Mouse (Mus musculus) hindbrain, embryonic 11.5 days (tissue): ENCODE results near the gene Slc44a5. TPM values are rescaled to one million over a fixed set of nuclear protein-coding genes. Genes with fewer than 3 reads are reported as not detected.
"Not testable (repeated sequence)": the region's sequence is repeated elsewhere in the genome, so short reads cannot be mapped to it uniquely, and the experiment has no call there.

Experiments used
- ATAC-seq: fragments of 200-750 bp; cut with Nextera tagmentation; 2 replicates; pipeline ENCODE4 v1.8.0; 2017; ENCODE audit warnings: mild to moderate bottlenecking, moderate TSS enrichment, moderate library complexity; ENCODE audit not compliant: low FRiP score
- DNase-seq: peaks from one replicate; pipeline ENCODE4 v3.0.0-alpha.2; 2015; ENCODE audit warnings: low spot score
- H3K27ac ChIP-seq: fragments of 300-500 bp; sonication (generic); 2 replicates; pipeline ENCODE4 v1.5.1; 2014; ENCODE audit warnings: mild to moderate bottlenecking, low read depth, low read length
- H3K27me3 ChIP-seq: fragments of 300-500 bp; sonication (generic); 2 replicates; pipeline ENCODE4 v1.6.1; 2014; ENCODE audit warnings: mild to moderate bottlenecking, low read length, moderate library complexity, mixed read lengths; ENCODE audit not compliant: control insufficient read depth, insufficient read depth
- H3K36me3 ChIP-seq: fragments of 300-500 bp; sonication (generic); 2 replicates; pipeline ENCODE4 v1.6.1; 2014; ENCODE audit warnings: mild to moderate bottlenecking, low read length, moderate library complexity, mixed read lengths; ENCODE audit not compliant: control insufficient read depth, insufficient read depth
- H3K4me1 ChIP-seq: fragments of 300-500 bp; sonication (generic); replicated peaks from 2 replicates; pipeline ENCODE4 v1.6.1; 2014; ENCODE audit warnings: low read length, mixed read lengths; ENCODE audit not compliant: control insufficient read depth, insufficient read depth
- H3K4me2 ChIP-seq: fragments of 300-500 bp; sonication (generic); replicated peaks from 2 replicates; pipeline ENCODE4 v1.6.1; 2014; ENCODE audit warnings: mild to moderate bottlenecking, low read depth, low read length
- H3K4me3 ChIP-seq: fragments of 300-500 bp; sonication (generic); 2 replicates; pipeline ENCODE4 v1.5.1; 2014; ENCODE audit warnings: low read depth, low read length
- H3K9ac ChIP-seq: fragments of 300-500 bp; sonication (generic); 2 replicates; pipeline ENCODE4 v1.6.1; 2014; ENCODE audit warnings: low read depth, low read length
- H3K9me3 ChIP-seq: fragments of 300-500 bp; sonication (generic); 2 replicates; pipeline ENCODE4 v1.6.1; 2016; ENCODE audit warnings: low read length; ENCODE audit not compliant: control insufficient read depth
- WGBS: fragments of 180-500 bp; shearing (Covaris S2); extraction: QIAGEN DNeasy Blood & Tissue Kit; methylation state at CpG from one replicate; pipeline ENCODE4 v1.1.7; 2014; 5-methylcytosine and 5-hydroxymethylcytosine counted together
- polyA plus RNA-seq: library from polyadenylated mRNA; unstranded; fragments of >200 nt; fragmentation: Nextera tagmentation; extraction: Ambion mirVana; gene quantifications from 2 replicates; pipeline ENCODE4 v1.2.1, GENCODE M21; 2014

Gene Slc44a5
- polyA plus RNA-seq, 1 experiment from 2014 or later, result 6.2 TPM

DNA sequence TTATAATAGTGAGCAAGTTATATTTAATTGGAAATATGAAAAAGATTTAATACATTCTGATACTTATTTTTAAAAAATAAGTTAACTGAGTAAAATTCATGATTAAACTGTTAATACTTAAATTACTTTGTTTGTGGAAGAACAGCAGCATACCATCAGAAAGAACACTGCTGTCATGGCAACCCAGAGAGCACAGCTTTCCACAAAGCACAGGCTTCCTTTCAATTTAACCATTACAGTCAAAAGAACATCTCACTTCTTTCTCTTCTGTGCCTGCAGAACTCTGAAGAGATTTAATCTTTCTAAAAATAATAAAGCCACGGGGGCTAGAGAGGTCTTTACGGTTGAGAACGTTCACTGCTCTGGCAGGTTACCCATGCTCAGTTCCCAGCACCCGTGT lies 172.5 kb downstream of the Slc44a5 start:
- no peak overlapping the region for H3K27ac ChIP-seq
- H3K27me3 ChIP-seq, result no peaks in the 10 kb centered on the region
- no peak overlapping the region for H3K4me2 ChIP-seq
- no peak for ATAC-seq
- no peak overlapping the region for H3K9ac ChIP-seq
- no peaks in the 10 kb centered on the region for H3K4me1 ChIP-seq
- WGBS, result 69% methylated on average over 4 of the region's 4 CpGs
- no peak overlapping the region for H3K4me3 ChIP-seq
- DNase-seq, result no peak
- H3K9me3 ChIP-seq, result no peaks in the 10 kb centered on the region
- no peaks in the 10 kb centered on the region for H3K36me3 ChIP-seq

DNA sequence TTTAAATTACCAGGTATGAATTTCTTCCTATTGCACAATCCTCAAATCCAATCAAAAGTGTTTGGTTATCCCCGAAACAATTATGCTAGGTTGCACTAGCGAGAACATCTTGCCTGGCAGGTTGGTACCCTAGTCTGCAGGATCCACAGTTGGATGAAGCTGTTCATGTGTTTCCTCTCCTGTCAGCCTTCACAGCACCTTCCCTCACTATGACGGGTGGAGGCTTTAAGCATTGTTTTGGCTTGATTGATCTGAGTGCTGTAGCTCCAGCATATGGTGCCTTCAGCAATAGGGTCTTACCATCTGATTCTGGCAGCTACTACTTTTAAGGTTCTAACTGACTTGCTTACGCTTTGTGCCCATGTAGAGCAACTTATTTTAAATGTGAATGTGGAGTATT lies 176.5 kb downstream of the Slc44a5 start:
- DNase-seq (no peak), ATAC-seq (no peak)
- Histone ChIP-seq H3K9me3 (no peaks in the 10 kb centered on the region), H3K27ac (no peak overlapping the region), H3K4me2 (no peak overlapping the region), H3K9ac (no peak overlapping the region), H3K27me3 (no peaks in the 10 kb centered on the region), H3K4me1 (no peaks in the 10 kb centered on the region), H3K4me3 (no peak overlapping the region), H3K36me3 (no peaks in the 10 kb centered on the region)
- WGBS, result 86% methylated on average over 4 of the region's 4 CpGs

DNA sequence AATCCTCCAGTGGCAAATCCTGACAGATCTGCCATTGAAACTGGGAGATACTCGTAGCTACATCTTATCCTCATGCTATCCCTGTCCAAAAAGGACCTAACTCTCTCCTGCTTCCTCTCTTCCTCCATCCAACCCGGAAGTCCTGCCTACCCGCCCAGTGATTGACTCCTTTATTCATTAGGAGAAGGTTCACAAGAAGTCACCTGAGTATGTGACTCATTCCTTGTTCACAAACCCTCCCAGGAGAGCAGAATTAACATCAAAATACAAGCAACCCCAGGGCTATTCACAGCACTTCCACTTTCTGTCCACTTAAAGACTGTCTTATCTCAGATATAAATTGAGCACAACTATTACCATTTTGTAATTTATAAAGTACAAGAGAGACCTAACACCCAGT lies 180.3 kb downstream of the Slc44a5 start:
- H3K4me1 ChIP-seq, result not testable (repeated sequence)
- 84% methylated on average over 3 of the region's 3 CpGs for WGBS

DNA sequence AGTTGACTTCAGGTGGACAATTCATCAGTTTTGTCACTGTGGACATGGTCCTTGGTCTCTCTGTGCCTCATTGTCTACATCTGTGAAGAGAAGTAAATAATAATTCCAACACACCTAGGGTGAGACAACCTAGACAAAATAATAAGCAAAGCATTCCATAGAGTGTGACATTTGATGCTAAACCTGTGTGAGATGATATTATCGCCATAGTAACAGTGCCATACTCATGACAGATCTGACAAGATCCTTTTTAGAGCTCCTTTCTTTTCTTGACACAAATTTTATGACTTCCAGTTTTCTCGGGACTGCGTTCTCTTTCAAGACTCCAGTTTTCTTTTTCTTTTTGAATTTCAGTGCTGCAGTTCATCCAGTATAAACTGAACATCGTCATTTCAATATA lies 192.6 kb downstream of the Slc44a5 start:
- Histone ChIP-seq H3K4me2 (no peak overlapping the region), H3K36me3 (no peaks in the 10 kb centered on the region), H3K4me3 (no peak overlapping the region), H3K9ac (no peak overlapping the region), H3K4me1 (no peaks in the 10 kb centered on the region), H3K9me3 (no peaks in the 10 kb centered on the region), H3K27ac (no peak overlapping the region), H3K27me3 (no peaks in the 10 kb centered on the region)
- WGBS, result 94% methylated on average over 4 of the region's 4 CpGs
- no peak for ATAC-seq
- DNase-seq, result no peak

More for the DNA sequence above, 180.3 kb downstream of the Slc44a5 start:
- H3K4me3 ChIP-seq, H3K9me3 ChIP-seq, ATAC-seq, H3K9ac ChIP-seq, H3K4me2 ChIP-seq, H3K36me3 ChIP-seq, H3K27me3 ChIP-seq, H3K27ac ChIP-seq, DNase-seq: not testable (repeated sequence)

DNA sequence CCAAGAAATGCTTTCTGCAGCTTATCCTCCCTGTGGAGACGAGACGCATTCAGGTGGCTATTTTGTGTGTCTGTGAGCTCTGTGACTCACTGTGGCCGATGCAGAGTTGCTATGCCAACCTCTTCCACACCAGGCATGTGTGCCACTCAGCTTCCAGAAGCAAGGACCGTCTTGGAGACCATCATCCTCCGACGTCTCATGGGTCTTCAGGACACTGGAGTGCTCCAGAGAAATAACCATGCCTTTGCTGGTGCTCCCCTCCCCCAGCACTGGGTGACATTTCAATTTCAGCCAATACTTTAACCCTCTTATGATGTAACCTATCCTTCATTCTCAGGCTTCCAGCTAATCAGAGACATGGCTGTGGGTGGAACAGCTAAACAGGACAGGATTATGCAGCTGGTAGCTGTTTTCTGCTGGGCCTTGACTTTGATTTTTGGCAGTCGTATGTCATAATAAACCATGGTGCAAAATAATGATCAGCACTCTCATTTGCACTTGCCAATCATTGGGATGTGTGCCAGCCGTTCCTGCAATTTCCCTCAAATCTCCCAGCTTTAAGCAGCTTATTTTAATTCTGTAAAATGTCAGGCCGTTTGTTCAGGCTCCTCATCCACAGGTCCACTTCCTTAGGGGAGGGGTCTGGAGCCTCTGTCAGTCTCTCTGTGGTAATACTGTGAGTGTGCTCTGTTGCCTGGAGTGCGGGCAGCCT lies 198.8 kb downstream of the Slc44a5 start:
- no peak overlapping the region for H3K27ac ChIP-seq
- H3K9me3 ChIP-seq, result no peaks in the 10 kb centered on the region
- H3K4me3 ChIP-seq, result no peak overlapping the region
- no peak overlapping the region for H3K4me2 ChIP-seq
- peak; percentile 51; the same call in 1 of the 2 replicates for ATAC-seq
- 67% methylated on average over 10 of the region's 10 CpGs for WGBS
- H3K27me3 ChIP-seq, result no peaks in the 10 kb centered on the region
- no peak for DNase-seq
- H3K36me3 ChIP-seq, result no peaks in the 10 kb centered on the region
- H3K4me1 ChIP-seq, result no peaks in the 10 kb centered on the region
- no peak overlapping the region for H3K9ac ChIP-seq

DNA sequence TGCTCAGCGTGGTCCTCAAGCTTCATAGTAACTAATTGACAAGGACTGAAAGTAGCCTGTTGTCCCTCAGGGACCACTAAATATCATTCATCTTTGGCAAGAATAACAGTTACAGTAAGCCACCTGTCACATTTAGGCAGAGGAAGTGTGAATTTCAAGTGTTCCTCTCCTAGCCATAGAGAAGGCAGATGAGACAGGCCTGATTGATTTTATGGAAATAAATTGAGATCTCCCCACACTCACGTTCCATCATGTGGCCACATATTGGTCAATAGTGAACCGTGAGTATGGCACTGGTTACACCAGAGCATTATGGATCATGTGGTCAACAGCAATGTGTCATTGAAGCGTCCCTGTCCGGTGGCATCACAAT lies 199.3 kb downstream of the Slc44a5 start:
- Histone ChIP-seq H3K27ac (no peak overlapping the region), H3K36me3 (no peaks in the 10 kb centered on the region), H3K9ac (no peak overlapping the region), H3K9me3 (no peaks in the 10 kb centered on the region), H3K27me3 (no peaks in the 10 kb centered on the region), H3K4me2 (no peak overlapping the region), H3K4me3 (no peak overlapping the region), H3K4me1 (no peaks in the 10 kb centered on the region)
- peak; percentile 41; the same call in 1 of the 2 replicates for ATAC-seq
- DNase-seq, result no peak
- WGBS, result 83% methylated on average over 5 of the region's 5 CpGs

DNA sequence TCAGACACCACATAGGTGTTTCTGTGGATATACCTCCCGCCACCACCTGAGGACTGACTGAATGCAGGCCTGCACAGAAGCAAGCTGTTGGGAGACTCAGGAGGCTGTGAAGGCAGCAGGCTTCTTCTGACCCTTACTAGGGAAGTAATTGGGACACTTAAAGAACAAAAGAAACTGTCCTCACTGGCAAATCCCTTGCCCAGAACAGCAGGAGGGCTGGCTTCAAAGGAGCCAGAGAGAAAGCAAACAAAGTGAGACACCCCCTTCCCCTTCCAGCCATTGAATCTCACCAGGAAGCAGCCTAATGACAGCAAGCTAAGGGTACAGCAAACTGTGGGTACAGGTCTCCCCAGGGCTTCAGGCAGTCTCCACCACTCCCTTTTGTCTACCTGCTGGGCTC lies 200.3 kb downstream of the Slc44a5 start:
- Histone ChIP-seq H3K4me2 (no peak overlapping the region), H3K9ac (no peak overlapping the region), H3K4me3 (no peak overlapping the region), H3K4me1 (no peaks in the 10 kb centered on the region), H3K27ac (no peak overlapping the region), H3K36me3 (no peaks in the 10 kb centered on the region), H3K9me3 (no peaks in the 10 kb centered on the region), H3K27me3 (no peaks in the 10 kb centered on the region)
- no peak for DNase-seq
- WGBS, result 48% methylated on average over 1 of the region's 1 CpGs
- no peak for ATAC-seq

DNA sequence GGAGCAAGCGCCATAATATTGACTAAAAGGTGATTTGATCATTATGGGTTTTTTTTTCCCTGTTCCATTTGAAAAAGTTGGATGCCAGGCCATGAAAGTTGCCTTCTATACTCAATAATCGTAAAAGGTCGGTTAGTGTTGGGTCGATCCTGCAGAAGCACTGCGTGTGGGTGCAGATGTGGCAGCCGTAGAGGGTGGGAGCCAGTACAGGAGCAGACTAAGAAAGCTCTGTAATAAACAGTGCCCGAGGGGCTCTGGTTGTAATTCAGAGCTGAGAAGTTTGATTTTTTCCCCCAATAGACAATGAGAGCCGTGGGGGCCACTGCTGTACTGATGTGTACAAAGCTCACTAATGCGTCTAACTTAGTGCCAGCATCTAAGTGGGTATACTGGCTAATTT lies 200.8 kb downstream of the Slc44a5 start:
- ATAC-seq, result no peak
- Histone ChIP-seq H3K4me2 (no peak overlapping the region), H3K36me3 (no peaks in the 10 kb centered on the region), H3K27ac (no peak overlapping the region), H3K27me3 (no peaks in the 10 kb centered on the region), H3K4me1 (no peaks in the 10 kb centered on the region), H3K9me3 (no peaks in the 10 kb centered on the region), H3K9ac (no peak overlapping the region), H3K4me3 (no peak overlapping the region)
- DNase-seq, result no peak
- WGBS, result 57% methylated on average over 9 of the region's 9 CpGs

DNA sequence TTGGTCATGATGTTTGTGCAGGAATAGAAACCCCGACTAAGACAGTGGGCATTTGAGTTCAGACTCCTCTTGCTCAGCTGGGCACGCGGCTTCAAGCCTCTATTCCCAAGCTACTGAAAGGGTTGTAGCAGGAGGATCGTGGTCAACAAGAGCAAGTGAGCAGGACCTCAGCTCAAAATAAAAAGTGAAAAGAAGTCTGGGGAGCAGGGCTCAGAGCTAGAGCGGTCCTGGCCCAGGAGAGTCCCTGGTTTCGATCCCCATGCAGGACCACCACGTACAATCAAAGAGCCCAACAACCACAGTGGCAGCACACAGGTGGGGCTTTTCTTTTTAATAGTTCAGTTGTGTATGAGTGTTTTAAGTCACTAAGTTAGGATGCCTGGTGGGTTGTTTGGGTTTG lies 201.5 kb downstream of the Slc44a5 start:
- Histone ChIP-seq H3K27me3 (no peaks in the 10 kb centered on the region), H3K4me1 (no peaks in the 10 kb centered on the region), H3K27ac (no peak overlapping the region), H3K4me3 (no peak overlapping the region), H3K36me3 (no peaks in the 10 kb centered on the region), H3K9ac (no peak overlapping the region), H3K9me3 (no peaks in the 10 kb centered on the region), H3K4me2 (no peak overlapping the region)
- ATAC-seq (no peak), DNase-seq (no peak)
- WGBS, result 90% methylated on average over 7 of the region's 7 CpGs
